Mouse (Mus musculus): Measurements from ENCODE around the gene Gpalpp1. TPM values are rescaled to one million over a fixed set of nuclear protein-coding genes. Genes with fewer than 3 reads are reported as not detected.

The Gpalpp1 gene
- total RNA-seq, 2 experiments from 2014 or later: 13.6 to 18.6 TPM

Other genes starting within 250 kb of the Gpalpp1 start
- not detected for gene Kctd4, start 155.8 kb downstream of the Gpalpp1 start, total RNA-seq (2021)
- 10 to 100 TPM; 24.7 to 26.6 TPM for gene Gtf2f2, start 99.9 kb downstream of the Gpalpp1 start, total RNA-seq (2021)
- 1 to 10 TPM; 6.6 to 7.6 TPM for gene Nufip1, start 131 bp upstream of the Gpalpp1 start, total RNA-seq (2021)